ENCODE assay signal across 8 mouse cellular contexts in genomic region chr14:57797551-57797950, GRCm38 (mm10). TPM values are rescaled to one million over a fixed set of nuclear protein-coding genes. Genes with fewer than 3 reads are reported as not detected.
A peak's percentile ranks its signal among the peaks of the same experiment; 100 is the strongest.
DNase-seq lines count a peak whose midpoint lies in the region; ATAC-seq and TF ChIP-seq lines count a peak whose summit lies in the region.

No protein-coding gene starts in this region.

- TF ChIP-seq CTCF in C2C12 (IDR thresholded peaks at IDR 0.05; ENCODE audit: control insufficient read depth, insufficient read depth, insufficient read length), result no peak

- H3K79me3 ChIP-seq in C2C12 (ENCODE audit: low read depth), result peaks cover 37% of the 10 kb centered on the region

- 14% methylated on average over 7 of the region's 7 CpGs for WGBS in embryonic facial prominence, embryonic 14.5 days
- 13% methylated on average over 7 of the region's 7 CpGs for WGBS in intestine, embryonic 16.5 days

- DNase-seq in cerebellum, postnatal 25 days, result peak; percentile 30 to 32
- DNase-seq in cerebellum, adult 11 months, result no peak
- no peak for DNase-seq in embryonic facial prominence, embryonic 14.5 days (ENCODE audit: low spot score)
- DNase-seq in lung, postnatal 10 days, result peak; percentile 9
- DNase-seq in thymus, postnatal 4 days, result peak; percentile 35
- DNase-seq in frontal cortex, postnatal 36 days (ENCODE audit: low spot score in 2 of 2), result no peak

- peak; percentile 10 for ATAC-seq in embryonic facial prominence, embryonic 14.5 days (ENCODE audit: low read depth)
- ATAC-seq in intestine, embryonic 16.5 days, result peak; percentile 43

- peaks cover 45% of the 10 kb centered on the region for H3K79me2 ChIP-seq in C2C12 (ENCODE audit: control insufficient read depth, insufficient read depth)

- peak overlapping the region; percentile 30; the same call in 1 of the 2 replicates for H3K27ac ChIP-seq in embryonic facial prominence, embryonic 14.5 days (replicated peaks; ENCODE audit: low read depth, low read length)
- H3K27ac ChIP-seq in intestine, embryonic 16.5 days (ENCODE audit: low read length), result no peak overlapping the region

- peaks cover 12% of the 10 kb centered on the region for H3K4me1 ChIP-seq in embryonic facial prominence, embryonic 14.5 days (ENCODE audit: control insufficient read depth, insufficient read depth, low read length)
- H3K4me1 ChIP-seq in intestine, embryonic 16.5 days (ENCODE audit: control insufficient read depth, insufficient read depth, low read length), result peaks cover 10% of the 10 kb centered on the region

- peak overlapping the region; percentile 15 for H3K4me3 ChIP-seq in C2C12 (ENCODE audit: insufficient read depth, poor library complexity, severe bottlenecking)
- peak overlapping the region; percentile 85 for H3K4me3 ChIP-seq in embryonic facial prominence, embryonic 14.5 days (ENCODE audit: low read depth, low read length)
- H3K4me3 ChIP-seq in intestine, embryonic 16.5 days (ENCODE audit: low read length), result peak overlapping the region; percentile 78

- H3K27me3 ChIP-seq in C2C12 (ENCODE audit: control insufficient read depth, insufficient read depth, insufficient read length), result no peaks in the 10 kb centered on the region
- no peaks in the 10 kb centered on the region for H3K27me3 ChIP-seq in embryonic facial prominence, embryonic 14.5 days (replicated peaks; ENCODE audit: control insufficient read depth, insufficient read depth, low read length)
- no peaks in the 10 kb centered on the region for H3K27me3 ChIP-seq in intestine, embryonic 16.5 days (replicated peaks; ENCODE audit: control insufficient read depth, insufficient read depth, low read length)

- peak overlapping the region; percentile 61 for H3K4me2 ChIP-seq in embryonic facial prominence, embryonic 14.5 days (ENCODE audit: low read depth, low read length)
- H3K4me2 ChIP-seq in intestine, embryonic 16.5 days (ENCODE audit: low read depth, low read length), result peak overlapping the region; percentile 74

- peaks cover 29% of the 10 kb centered on the region for H3K36me3 ChIP-seq in C2C12 (ENCODE audit: control insufficient read depth, insufficient read depth)
- peaks cover 13% of the 10 kb centered on the region for H3K36me3 ChIP-seq in embryonic facial prominence, embryonic 14.5 days (ENCODE audit: control insufficient read depth, insufficient read depth, low read length)
- H3K36me3 ChIP-seq in intestine, embryonic 16.5 days (ENCODE audit: control insufficient read depth, insufficient read depth, low read length), result 0 out of 2 replicates have a peak, but pooled peaks cover 1% of the 10 kb centered on the region

- no peak overlapping the region for H3ac ChIP-seq in C2C12 (ENCODE audit: control insufficient read depth, insufficient read length, low read depth)

- peak overlapping the region; percentile 87 for H3K9ac ChIP-seq in embryonic facial prominence, embryonic 14.5 days (ENCODE audit: low read depth, low read length)
- peak overlapping the region; percentile 61 for H3K9ac ChIP-seq in intestine, embryonic 16.5 days (ENCODE audit: low read depth, low read length)

- no peaks in the 10 kb centered on the region for H3K9me3 ChIP-seq in embryonic facial prominence, embryonic 14.5 days (ENCODE audit: control insufficient read depth, low read length)
- H3K9me3 ChIP-seq in intestine, embryonic 16.5 days (ENCODE audit: control insufficient read depth, low read length), result no peaks in the 10 kb centered on the region

TF ChIP-seq in C2C12, 6 proteins besides CTCF, POLR2A, EP300 and RAD21:
- no peak for TF ChIP-seq CEBPB (IDR thresholded peaks at IDR 0.05; ENCODE audit: low read depth)
- no peak for TF ChIP-seq MYOG (IDR thresholded peaks at IDR 0.05; ENCODE audit: control insufficient read depth, extremely low read depth, insufficient read length)
- no peak for TF ChIP-seq FOSL1 (IDR thresholded peaks at IDR 0.05; ENCODE audit: insufficient read depth, low read length, poor library complexity, severe bottlenecking)
- TF ChIP-seq USF1 (IDR thresholded peaks at IDR 0.05; ENCODE audit: low read depth), result no peak
- no peak for TF ChIP-seq MYOD1 (IDR thresholded peaks at IDR 0.05; ENCODE audit: control insufficient read depth, insufficient read length, low read depth)
- no peak for TF ChIP-seq MAX (IDR thresholded peaks at IDR 0.05)

RNA-seq across cellular contexts. Expression of gene Sap18, which starts 0.4 kb away (rescaled TPM):
- 111 TPM for polyA plus RNA-seq in C2C12 (2012; fragmentation: generic; extraction: Trizol)
- 19.6 and 48.6 TPM in 2 replicates for polyA plus RNA-seq in embryonic facial prominence, embryonic 14.5 days (2014; fragmentation: Nextera tagmentation; extraction: Ambion mirVana)
- polyA plus RNA-seq in intestine, embryonic 16.5 days (2015; fragmentation: Nextera tagmentation; extraction: Ambion mirVana), result 17.0 and 18.8 TPM in 2 replicates

RNA-seq across cellular contexts. Expression of gene Ska3, which starts 28.4 kb away (rescaled TPM):
- 12.5 TPM for polyA plus RNA-seq in C2C12 (2012; fragmentation: generic; extraction: Trizol)
- 15.3 and 17.2 TPM in 2 replicates for polyA plus RNA-seq in embryonic facial prominence, embryonic 14.5 days (2014; fragmentation: Nextera tagmentation; extraction: Ambion mirVana)
- polyA plus RNA-seq in intestine, embryonic 16.5 days (2015; fragmentation: Nextera tagmentation; extraction: Ambion mirVana), result 23.9 and 28.0 TPM in 2 replicates

RNA-seq across cellular contexts. Expression of gene Mrpl57, which starts 28.5 kb away (rescaled TPM):
- polyA plus RNA-seq in C2C12 (2012; fragmentation: generic; extraction: Trizol), result 137 TPM
- 151 and 161 TPM in 2 replicates for polyA plus RNA-seq in embryonic facial prominence, embryonic 14.5 days (2014; fragmentation: Nextera tagmentation; extraction: Ambion mirVana)
- polyA plus RNA-seq in intestine, embryonic 16.5 days (2015; fragmentation: Nextera tagmentation; extraction: Ambion mirVana), result 223 and 225 TPM in 2 replicates

RNA-seq across cellular contexts. Expression of gene Lats2, which starts 39.4 kb away (rescaled TPM):
- polyA plus RNA-seq in C2C12 (2012; fragmentation: generic; extraction: Trizol), result 15.6 TPM
- polyA plus RNA-seq in embryonic facial prominence, embryonic 14.5 days (2014; fragmentation: Nextera tagmentation; extraction: Ambion mirVana), result 22.7 and 23.9 TPM in 2 replicates
- polyA plus RNA-seq in intestine, embryonic 16.5 days (2015; fragmentation: Nextera tagmentation; extraction: Ambion mirVana), result 11.5 and 13.4 TPM in 2 replicates

RNA-seq across cellular contexts. Expression of gene Gm49361, which starts 51.6 kb away (rescaled TPM):
- polyA plus RNA-seq in C2C12 (2012; fragmentation: generic; extraction: Trizol), result not detected
- polyA plus RNA-seq in embryonic facial prominence, embryonic 14.5 days (2014; fragmentation: Nextera tagmentation; extraction: Ambion mirVana), result not detected in 2 replicates
- not detected in 2 replicates for polyA plus RNA-seq in intestine, embryonic 16.5 days (2015; fragmentation: Nextera tagmentation; extraction: Ambion mirVana)

Comparison
In these comparisons a context has a peak if more than half of its experiments do, and no peak if none do; other contexts are left out.
1. DNase-seq: peak in cerebellum, postnatal 25 days (2 of 2), lung, postnatal 10 days (single experiment) and thymus, postnatal 4 days (single experiment); none in cerebellum, adult 11 months (single experiment), embryonic facial prominence, embryonic 14.5 days (single experiment) and frontal cortex, postnatal 36 days (0 of 2).
2. H3K4me3 ChIP-seq: peak in every context shown above with its lines; median percentile 85 in embryonic facial prominence, embryonic 14.5 days; 78 in intestine, embryonic 16.5 days; 15 in C2C12.